Mouse (Mus musculus): ENCODE results near the gene Clspn. TPM values are rescaled to one million over a fixed set of nuclear protein-coding genes. Genes with fewer than 3 reads are reported as not detected.

Clspn gene
- total RNA-seq, 4 experiments from 2014 or later, result 0.77 to 2.5 (median 1.6) TPM

DNA sequence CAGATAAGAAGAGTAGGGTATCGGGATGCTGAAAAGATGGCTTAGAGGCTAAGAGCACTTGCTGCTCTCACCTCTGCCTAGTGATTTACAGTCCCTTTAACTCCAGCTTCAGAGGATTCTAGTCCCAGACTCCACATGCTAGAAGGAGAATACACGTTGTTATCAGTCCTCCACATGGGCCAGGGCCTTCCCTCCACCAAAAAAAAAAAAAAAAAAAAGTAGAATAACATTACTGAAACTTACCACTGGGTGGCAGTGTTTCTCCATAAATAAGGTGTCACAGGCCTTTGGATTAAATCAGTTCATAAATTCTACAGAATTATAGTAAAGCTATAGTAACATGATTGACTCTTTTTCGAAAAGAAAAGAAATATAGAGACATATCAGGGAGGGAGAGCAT, 2.3 kb upstream of the Clspn start:
- no peak for DNase-seq (ENCODE audit: low spot score in 2 of 2)

- no peak for DNase-seq (ENCODE audit: low spot score in 2 of 2)
These were observed 7.1 kb downstream of the Clspn start for GRCm38 (mm10) chr4:126563798-126564197.

DNA sequence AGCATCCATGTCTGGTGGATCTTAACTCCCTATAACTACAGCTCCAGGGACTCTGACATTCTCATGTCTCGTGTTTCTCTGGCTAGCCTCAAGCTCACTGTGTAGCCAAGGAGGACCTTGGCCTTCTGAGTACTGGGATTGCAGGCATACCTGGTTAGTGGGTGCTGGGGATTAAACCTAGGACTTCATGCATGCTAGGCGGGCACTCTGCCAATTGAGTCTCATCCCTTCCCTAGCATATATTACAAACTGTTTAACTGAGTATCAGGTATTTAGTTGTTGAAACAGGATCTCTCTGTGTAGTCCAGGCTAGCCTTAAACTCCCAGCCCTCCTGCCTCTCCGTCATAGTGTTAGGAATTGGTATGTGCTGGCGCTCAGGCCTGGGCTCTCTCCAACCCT, 10.5 kb downstream of the Clspn start:
- DNase-seq (ENCODE audit: low spot score in 2 of 2), result no peak

DNA sequence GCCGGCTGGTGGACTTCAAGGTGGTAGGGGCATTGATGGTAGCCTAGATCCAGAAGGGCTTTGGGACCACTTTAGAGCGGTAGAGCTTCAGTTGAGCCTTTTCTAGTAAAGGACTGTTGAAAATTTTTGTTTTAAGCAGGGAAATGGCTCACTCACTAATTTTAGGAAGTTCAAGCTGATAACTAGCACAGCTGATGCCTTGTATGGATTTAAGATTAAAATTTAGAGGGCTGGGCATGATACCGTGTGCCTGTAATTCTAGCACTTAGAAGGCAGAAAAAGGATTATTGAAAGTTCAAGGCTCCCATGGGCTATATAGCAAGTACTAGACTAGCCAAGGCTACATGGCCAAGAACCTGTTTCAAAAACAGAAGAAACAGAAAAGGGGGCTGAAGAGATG, 13.0 kb downstream of the Clspn start:
- no peak for DNase-seq (ENCODE audit: low spot score in 2 of 2)

DNA sequence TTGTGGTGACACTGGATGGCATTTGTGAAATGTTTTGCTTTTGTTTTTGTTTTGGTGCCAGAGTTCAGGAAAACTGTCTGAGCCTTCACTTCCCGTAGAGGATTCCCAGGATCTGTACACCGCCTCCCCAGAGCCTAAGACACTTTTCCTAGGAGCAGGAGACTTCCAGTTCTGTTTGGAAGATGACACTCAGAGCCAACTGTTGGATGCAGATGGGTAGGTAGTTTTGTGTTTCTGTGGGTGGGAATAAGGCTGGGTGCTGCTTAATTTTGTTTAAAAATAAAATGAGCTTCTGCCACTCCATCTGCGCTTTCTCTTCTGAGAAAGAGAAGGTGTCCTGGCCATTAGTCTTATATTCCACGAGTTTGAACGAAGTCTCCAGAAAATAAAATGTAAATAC, 19.5 kb downstream of the Clspn start:
- peak; percentile 62 to 66 for DNase-seq (ENCODE audit: low spot score in 2 of 2)

- DNase-seq (ENCODE audit: low spot score in 2 of 2), result no peak
These were observed 21.2 kb downstream of the Clspn start for GRCm38 (mm10) chr4:126577920-126578319.

GRCm38 (mm10) chr4:126579077-126579476, 22.3 kb downstream of the Clspn start:
- no peak for DNase-seq (ENCODE audit: low spot score in 2 of 2)

DNA sequence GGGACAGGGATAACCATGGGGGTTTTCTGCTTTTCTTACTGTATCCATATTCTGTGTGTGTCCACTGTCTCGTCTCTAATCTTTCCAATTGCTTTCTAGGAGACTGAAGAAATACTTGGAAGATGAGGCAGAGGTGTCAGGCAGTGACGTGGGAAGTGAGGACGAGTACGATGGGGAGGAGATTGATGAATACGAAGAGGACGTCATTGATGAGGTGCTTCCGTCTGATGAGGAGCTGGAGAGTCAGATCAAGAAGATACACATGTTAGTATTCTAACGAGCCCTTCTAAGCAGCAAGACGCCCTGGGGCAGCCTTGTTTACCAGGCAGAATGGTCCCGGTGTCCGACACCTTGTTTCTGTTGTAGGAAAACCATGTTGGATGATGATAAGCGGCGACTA, 29.0 kb downstream of the Clspn start:
- DNase-seq (ENCODE audit: low spot score in 2 of 2), result no peak

- no peak for DNase-seq (ENCODE audit: low spot score in 2 of 2)
These were observed 35.3 kb downstream of the Clspn start for GRCm38 (mm10) chr4:126592039-126592438.

- peak in 1 of 2 experiments; percentile 58 for DNase-seq (ENCODE audit: low spot score in 2 of 2)
These were observed 43.4 kb downstream of the Clspn start for GRCm38 (mm10) chr4:126599971-126600754.

DNA sequence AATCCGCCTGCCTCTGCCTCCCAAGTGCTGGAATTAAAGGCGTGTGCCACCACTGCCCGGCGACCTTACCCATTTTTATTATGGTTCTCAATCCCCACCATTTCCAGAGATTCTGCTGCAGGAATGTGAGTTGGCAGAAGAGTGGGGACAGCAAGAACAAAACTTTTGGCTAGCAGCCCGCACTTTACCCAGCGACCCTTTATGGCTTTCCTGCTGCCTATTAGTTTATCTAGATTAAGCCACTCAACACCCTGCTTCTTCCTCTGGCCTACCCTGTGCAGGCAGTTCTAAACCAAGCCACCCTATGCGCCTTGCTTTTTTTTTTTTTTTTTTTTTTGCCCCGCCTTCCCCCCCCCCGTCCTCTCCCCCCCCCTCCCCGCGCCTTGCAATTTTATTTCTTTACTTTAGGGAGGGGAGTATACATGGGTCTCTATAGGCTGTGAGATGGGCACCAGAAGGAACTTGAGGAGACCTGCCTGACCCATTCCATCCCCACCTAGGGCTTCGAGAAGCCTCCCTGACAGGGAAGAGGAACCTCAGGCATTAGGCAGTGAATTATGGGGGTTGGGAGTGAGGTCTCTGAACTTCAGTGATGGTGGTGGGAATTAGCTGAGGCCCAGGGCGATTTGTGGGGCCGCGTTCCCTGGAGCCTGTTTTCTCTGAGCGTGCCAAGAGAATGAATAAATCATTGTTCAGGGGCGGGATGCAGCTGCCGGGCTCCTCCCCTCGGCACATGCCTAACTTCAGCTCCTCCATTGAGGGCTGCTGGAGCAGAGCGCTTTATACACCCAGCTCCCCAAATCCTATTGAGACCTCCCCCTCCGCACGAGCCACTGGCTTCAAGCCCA, 45.1 kb downstream of the Clspn start:
- DNase-seq (ENCODE audit: low spot score in 2 of 2), result peak in 1 of 2 experiments; percentile 33

- DNase-seq (ENCODE audit: low spot score in 2 of 2), result no peak
These were observed 45.7 kb downstream of the Clspn start for GRCm38 (mm10) chr4:126602445-126602762.

- no peak for DNase-seq (ENCODE audit: low spot score in 2 of 2)
These were observed 47.4 kb downstream of the Clspn start for GRCm38 (mm10) chr4:126604141-126604540.

GRCm38 (mm10) chr4:126605751-126606150, 49.0 kb downstream of the Clspn start:
- DNase-seq (ENCODE audit: low spot score in 2 of 2), result no peak

DNA sequence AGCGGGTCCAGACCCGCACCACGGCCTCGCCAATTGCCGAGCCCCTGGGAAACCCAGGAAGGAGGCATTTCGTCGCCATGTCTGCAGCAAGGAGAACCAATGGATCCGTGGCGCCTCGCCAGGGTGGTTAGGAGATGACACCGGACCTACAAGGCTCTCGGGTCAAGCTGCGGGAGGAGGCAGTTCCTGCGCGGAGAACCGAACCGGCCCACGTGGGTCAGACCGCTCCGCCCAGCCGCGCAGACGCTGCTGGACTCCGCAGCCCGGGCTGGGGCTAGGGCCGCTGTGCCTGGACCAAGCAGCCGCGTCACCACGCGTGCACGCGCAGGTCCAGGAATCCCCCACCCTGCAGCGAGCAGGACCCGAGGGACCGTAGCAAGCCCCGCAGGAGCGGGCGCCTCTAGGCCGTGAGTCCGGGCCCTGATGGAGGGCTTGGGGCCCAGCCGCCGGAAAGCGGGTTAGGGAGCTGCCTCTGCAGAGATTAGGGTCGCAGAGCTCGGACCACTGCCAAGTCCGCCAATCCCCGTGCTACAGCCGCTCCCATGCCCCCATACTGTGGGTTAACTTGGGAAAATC, 53.0 kb downstream of the Clspn start, which contains the start of gene 5730409E04Rik:
Gene 5730409E04Rik (plus strand): TSS at position 213 of the 576 bp plus-strand sequence.
- DNase-seq (ENCODE audit: low spot score in 2 of 2), result peak; percentile 83 to 85

DNA sequence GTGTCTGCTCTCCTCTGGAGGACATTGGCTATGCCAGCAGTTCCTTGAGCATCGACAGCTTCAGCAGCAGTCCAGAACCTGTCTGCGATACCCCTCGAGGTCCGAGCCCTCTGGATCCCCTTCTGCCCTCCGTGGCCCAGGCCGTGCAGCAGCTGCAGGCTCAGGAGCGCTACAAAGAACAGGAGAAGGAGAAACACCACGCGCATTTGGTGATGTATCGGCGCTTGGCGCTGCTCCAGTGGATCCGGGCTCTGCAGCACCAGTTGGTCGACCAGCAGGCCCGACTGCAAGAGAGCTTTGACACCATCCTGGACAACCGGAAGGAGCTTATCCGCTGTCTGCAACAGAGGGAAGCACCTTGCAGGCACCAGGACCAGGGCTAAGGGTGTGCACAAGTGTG, 55.3 kb downstream of the Clspn start:
- peak in 1 of 2 experiments; percentile 51 for DNase-seq (ENCODE audit: low spot score in 2 of 2)

DNA sequence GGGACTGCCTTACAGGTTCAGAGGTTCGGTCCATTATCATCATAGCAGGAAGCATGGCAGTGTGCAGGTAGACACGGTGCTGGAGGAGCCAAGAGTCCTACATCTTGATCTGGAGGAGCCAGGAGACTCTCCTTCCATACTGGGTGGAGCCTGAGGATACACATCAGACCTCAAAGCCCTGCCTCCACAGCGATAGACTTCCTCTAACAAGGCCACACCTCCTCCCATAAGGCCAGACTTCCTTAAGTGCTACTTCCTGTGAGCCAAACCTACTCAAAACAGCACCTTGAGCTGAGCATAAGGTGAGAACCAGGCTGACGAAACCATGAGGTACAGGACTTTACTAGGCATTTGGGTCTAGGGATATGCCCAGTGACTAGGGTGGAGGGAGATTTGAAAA, 59.6 kb downstream of the Clspn start:
- DNase-seq (ENCODE audit: low spot score in 2 of 2), result no peak

- no peak for DNase-seq (ENCODE audit: low spot score in 2 of 2)
These were observed 63.1 kb downstream of the Clspn start for GRCm38 (mm10) chr4:126619691-126620330.

- no peak for DNase-seq (ENCODE audit: low spot score in 2 of 2)
These were observed 63.7 kb downstream of the Clspn start for GRCm38 (mm10) chr4:126620349-126620874.

DNA sequence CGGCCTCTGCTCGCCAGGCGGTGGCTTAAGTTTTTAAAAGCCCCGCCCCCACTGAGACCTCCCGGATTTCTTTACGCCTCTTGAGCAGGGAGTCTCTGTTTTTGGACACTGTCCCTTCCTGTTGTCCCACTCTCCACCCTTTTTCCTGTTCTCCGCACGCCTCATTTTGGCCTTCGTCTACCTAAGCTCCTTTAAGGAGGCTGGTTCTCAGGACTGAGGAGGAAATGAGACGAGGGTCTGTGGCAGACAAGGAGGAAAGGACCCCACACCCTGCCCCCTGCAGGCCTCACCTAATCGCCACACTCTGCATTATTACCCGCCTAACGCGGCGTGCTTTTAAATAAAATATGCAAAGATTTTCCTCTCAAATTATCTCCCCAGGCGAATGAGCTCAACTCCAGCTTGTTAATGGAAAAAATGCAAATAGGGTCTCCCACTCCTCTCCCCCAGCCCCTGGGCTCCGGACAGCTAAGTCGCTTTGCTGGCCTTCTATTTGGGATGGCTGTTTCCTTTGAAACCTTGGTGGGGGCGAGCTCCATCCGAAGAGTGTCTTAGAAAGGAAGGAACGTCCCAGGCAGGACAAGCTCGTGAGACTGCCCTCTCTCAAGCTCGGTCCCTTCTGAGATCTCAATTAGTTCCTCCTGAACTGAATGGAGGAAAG, 70.4 kb downstream of the Clspn start:
- no peak for DNase-seq (ENCODE audit: low spot score in 2 of 2)

GRCm38 (mm10) chr4:126631922-126632321, 75.2 kb downstream of the Clspn start:
- DNase-seq (ENCODE audit: low spot score in 2 of 2), result no peak

All from layer of hippocampus, adult 8-10 months (tissue).